Mouse (Mus musculus) kidney, embryonic 15.5 days (tissue): ENCODE results near the gene Nle1. TPM values are rescaled to one million over a fixed set of nuclear protein-coding genes. Genes with fewer than 3 reads are reported as not detected.

ENCODE experiments used
- ATAC-seq: fragments of 200-750 bp; cut with Nextera tagmentation; replicated peaks from 2 replicates; pipeline ENCODE4 v1.8.0; 2017; ENCODE audit warnings: moderate TSS enrichment; ENCODE audit not compliant: low FRiP score
- H3K27ac ChIP-seq: fragments of 300-500 bp; sonication (generic); 2 replicates; pipeline ENCODE4 v1.5.1; 2015; ENCODE audit warnings: mild to moderate bottlenecking, inconsistent platforms
- H3K27me3 ChIP-seq: fragments of 300-500 bp; sonication (generic); 2 replicates; pipeline ENCODE4 v1.6.1; 2015; ENCODE audit warnings: inconsistent platforms
- H3K36me3 ChIP-seq: fragments of 300-500 bp; sonication (generic); 2 replicates; pipeline ENCODE4 v1.6.1; 2015; ENCODE audit warnings: inconsistent platforms
- H3K4me1 ChIP-seq: fragments of 300-500 bp; sonication (generic); 2 replicates; pipeline ENCODE4 v1.6.1; 2015; ENCODE audit warnings: inconsistent platforms
- H3K4me2 ChIP-seq: fragments of 300-500 bp; sonication (generic); 2 replicates; pipeline ENCODE4 v1.6.1; 2015; ENCODE audit warnings: moderate library complexity, mild to moderate bottlenecking, inconsistent platforms
- H3K4me3 ChIP-seq: fragments of 300-500 bp; sonication (generic); replicated peaks from 2 replicates; pipeline ENCODE4 v1.5.1; 2015; ENCODE audit warnings: mild to moderate bottlenecking, inconsistent platforms
- H3K9ac ChIP-seq: fragments of 300-500 bp; sonication (generic); 2 replicates; pipeline ENCODE4 v1.6.1; 2015; ENCODE audit warnings: mild to moderate bottlenecking, inconsistent platforms
- H3K9me3 ChIP-seq: fragments of 300-500 bp; sonication (generic); replicated peaks from 2 replicates; pipeline ENCODE4 v1.6.1; 2016; ENCODE audit warnings: inconsistent platforms
- WGBS: fragments of 180-500 bp; shearing (Covaris S2); methylation state at CpG from one replicate; pipeline ENCODE4 v1.1.7; 2015; ENCODE audit warnings: mixed read lengths; 5-methylcytosine and 5-hydroxymethylcytosine counted together
- polyA plus RNA-seq: library from polyadenylated mRNA; unstranded; fragments of >200 nt; fragmentation: Nextera tagmentation; extraction: Ambion mirVana; gene quantifications from 2 replicates; pipeline ENCODE4 v1.2.1, GENCODE M21; 2015

The Nle1 gene
- polyA plus RNA-seq, 1 experiment from 2014 or later, result 40.0 TPM

- H3K36me3 ChIP-seq, result peaks cover 16% of the 10 kb centered on the region
- H3K4me1 ChIP-seq, result peaks cover 12% of the 10 kb centered on the region
- ATAC-seq, result no peak
- 89% methylated on average over 4 of the region's 4 CpGs for WGBS
- no peak within 1 kb of the TSS for H3K4me3 ChIP-seq
- H3K9ac ChIP-seq, result no peak within 1 kb of the TSS
- no peaks in the 10 kb centered on the region for H3K9me3 ChIP-seq
- H3K27me3 ChIP-seq, result peaks cover 41% of the 10 kb centered on the region
- H3K4me2 ChIP-seq, result no peak within 1 kb of the TSS
- no peak within 1 kb of the TSS for H3K27ac ChIP-seq
Observed at GRCm38 (mm10) chr11:82910250-82910649, 2.0 kb upstream of the Nle1 start, which contains the start of gene Unc45b. Gene Unc45b (plus strand): TSS chr11:82910550.

- no peak for ATAC-seq
- peak overlapping the region; percentile 79 for H3K4me3 ChIP-seq
- peak overlapping the region; percentile 89 for H3K4me2 ChIP-seq
- no peaks in the 10 kb centered on the region for H3K9me3 ChIP-seq
- H3K27me3 ChIP-seq, result peaks cover 28% of the 10 kb centered on the region
- H3K27ac ChIP-seq, result no peak overlapping the region
- WGBS, result 56% methylated on average over 10 of the region's 10 CpGs
- H3K4me1 ChIP-seq, result peaks cover 12% of the 10 kb centered on the region
- peaks cover 33% of the 10 kb centered on the region for H3K36me3 ChIP-seq
- peak overlapping the region; percentile 75; the same call in 1 of the 2 replicates for H3K9ac ChIP-seq
Observed at GRCm38 (mm10) chr11:82908608-82908989, 388 bp upstream of the Nle1 start.

- H3K27ac ChIP-seq, result no peak overlapping the region
- no peak for ATAC-seq
- no peak overlapping the region for H3K4me3 ChIP-seq
- peaks cover 12% of the 10 kb centered on the region for H3K4me1 ChIP-seq
- peaks cover 61% of the 10 kb centered on the region for H3K36me3 ChIP-seq
- no peak overlapping the region for H3K4me2 ChIP-seq
- no peaks in the 10 kb centered on the region for H3K9me3 ChIP-seq
- WGBS, result 95% methylated on average over 5 of the region's 5 CpGs
- no peak overlapping the region for H3K9ac ChIP-seq
- H3K27me3 ChIP-seq, result peaks cover 14% of the 10 kb centered on the region; the same call in 1 of the 2 replicates
Observed at GRCm38 (mm10) chr11:82905816-82906215, 2.4 kb downstream of the Nle1 start.

- peaks cover 69% of the 10 kb centered on the region for H3K36me3 ChIP-seq
- no peaks in the 10 kb centered on the region for H3K9me3 ChIP-seq
- no peak overlapping the region for H3K4me2 ChIP-seq
- no peak overlapping the region for H3K9ac ChIP-seq
- H3K27me3 ChIP-seq, result 0 out of 2 replicates have a peak, but pooled peaks cover 9% of the 10 kb centered on the region
- no peak overlapping the region for H3K4me3 ChIP-seq
- H3K4me1 ChIP-seq, result peaks cover 12% of the 10 kb centered on the region
- H3K27ac ChIP-seq, result no peak overlapping the region
- WGBS, result 63% methylated on average over 8 of the region's 8 CpGs
- no peak for ATAC-seq
Observed at GRCm38 (mm10) chr11:82904952-82905351, 3.3 kb downstream of the Nle1 start.

GRCm38 (mm10) chr11:82901606-82902310 is 6.5 kb downstream of the Nle1 start:
- H3K27ac ChIP-seq, result no peak overlapping the region
- no peaks in the 10 kb centered on the region for H3K27me3 ChIP-seq
- no peak overlapping the region for H3K9ac ChIP-seq
- H3K36me3 ChIP-seq, result peaks cover 77% of the 10 kb centered on the region
- no peak overlapping the region for H3K4me2 ChIP-seq
- no peaks in the 10 kb centered on the region for H3K4me1 ChIP-seq
- H3K9me3 ChIP-seq, result no peaks in the 10 kb centered on the region
- 96% methylated on average over 20 of the region's 20 CpGs for WGBS
- H3K4me3 ChIP-seq, result no peak overlapping the region
- no peak for ATAC-seq

GRCm38 (mm10) chr11:82899720-82900119 is 8.5 kb downstream of the Nle1 start:
- no peak overlapping the region for H3K4me3 ChIP-seq
- H3K4me2 ChIP-seq, result no peak overlapping the region
- 96% methylated on average over 5 of the region's 5 CpGs for WGBS
- no peak overlapping the region for H3K9ac ChIP-seq
- no peaks in the 10 kb centered on the region for H3K4me1 ChIP-seq
- ATAC-seq, result no peak
- no peaks in the 10 kb centered on the region for H3K27me3 ChIP-seq
- H3K36me3 ChIP-seq, result peaks cover 56% of the 10 kb centered on the region
- H3K27ac ChIP-seq, result no peak overlapping the region
- H3K9me3 ChIP-seq, result no peaks in the 10 kb centered on the region

- 78% methylated on average over 10 of the region's 10 CpGs for WGBS
- no peaks in the 10 kb centered on the region for H3K4me1 ChIP-seq
- H3K9ac ChIP-seq, result no peak overlapping the region
- H3K9me3 ChIP-seq, result no peaks in the 10 kb centered on the region
- H3K36me3 ChIP-seq, result peaks cover 34% of the 10 kb centered on the region
- no peak for ATAC-seq
- H3K4me3 ChIP-seq, result no peak overlapping the region
- H3K27ac ChIP-seq, result no peak overlapping the region
- H3K27me3 ChIP-seq, result peaks cover 2% of the 10 kb centered on the region; the same call in 1 of the 2 replicates
- H3K4me2 ChIP-seq, result no peak overlapping the region
Observed at GRCm38 (mm10) chr11:82897478-82897877, 10.7 kb downstream of the Nle1 start.

- no peak within 1 kb of the TSS for H3K4me3 ChIP-seq
- no peak within 1 kb of the TSS for H3K9ac ChIP-seq
- ATAC-seq, result no peak
- H3K27me3 ChIP-seq, result peaks cover 18% of the 10 kb centered on the region
- H3K9me3 ChIP-seq, result no peaks in the 10 kb centered on the region
- peaks cover 20% of the 10 kb centered on the region for H3K4me1 ChIP-seq
- no peaks in the 10 kb centered on the region for H3K36me3 ChIP-seq
- H3K27ac ChIP-seq, result no peak within 1 kb of the TSS
- 41% methylated on average over 7 of the region's 7 CpGs for WGBS
- H3K4me2 ChIP-seq, result no peak within 1 kb of the TSS
Observed at GRCm38 (mm10) chr11:82891936-82892335, 16.3 kb downstream of the Nle1 start, which contains the start of gene Fndc8. Gene Fndc8 (plus strand): TSS chr11:82892124.

- peak within 1 kb of the TSS; percentile 74 for H3K4me3 ChIP-seq
- H3K4me1 ChIP-seq, result peaks cover 20% of the 10 kb centered on the region
- H3K27ac ChIP-seq, result peak within 1 kb of the TSS; percentile 79
- H3K9ac ChIP-seq, result peak within 1 kb of the TSS; percentile 72
- H3K27me3 ChIP-seq, result peaks cover 18% of the 10 kb centered on the region
- peak within 1 kb of the TSS; percentile 84 for H3K4me2 ChIP-seq
- H3K9me3 ChIP-seq, result no peaks in the 10 kb centered on the region
- peak; percentile 92 for ATAC-seq
- H3K36me3 ChIP-seq, result no peaks in the 10 kb centered on the region
- WGBS, result under 1% methylated on average over 26 of the region's 26 CpGs
Observed at GRCm38 (mm10) chr11:82890342-82890762, 17.9 kb downstream of the Nle1 start, which contains the start of gene Rad51d. Gene Rad51d (minus strand): TSS chr11:82890614.

- Histone ChIP-seq H3K27ac (peak overlapping the region; percentile 79), H3K4me1 (peaks cover 20% of the 10 kb centered on the region), H3K27me3 (peaks cover 18% of the 10 kb centered on the region), H3K9me3 (no peaks in the 10 kb centered on the region), H3K4me3 (peak overlapping the region; percentile 74), H3K36me3 (no peaks in the 10 kb centered on the region), H3K9ac (peak overlapping the region; percentile 72), H3K4me2 (peak overlapping the region; percentile 84)
- 5% methylated on average over 31 of the region's 31 CpGs for WGBS
- peak; percentile 57 for ATAC-seq
Observed at GRCm38 (mm10) chr11:82889524-82890341, 18.5 kb downstream of the Nle1 start.

- Histone ChIP-seq H3K4me3 (no peak overlapping the region), H3K4me1 (peaks cover 20% of the 10 kb centered on the region), H3K9me3 (no peaks in the 10 kb centered on the region), H3K4me2 (peak overlapping the region; percentile 84), H3K27ac (no peak overlapping the region), H3K27me3 (peaks cover 18% of the 10 kb centered on the region), H3K36me3 (no peaks in the 10 kb centered on the region), H3K9ac (no peak overlapping the region)
- no peak for ATAC-seq
- 50% methylated on average over 10 of the region's 10 CpGs for WGBS
Observed at GRCm38 (mm10) chr11:82888491-82888946, 19.7 kb downstream of the Nle1 start.

- no peak overlapping the region for H3K9ac ChIP-seq
- no peaks in the 10 kb centered on the region for H3K9me3 ChIP-seq
- no peak for ATAC-seq
- WGBS, result 86% methylated on average over 3 of the region's 3 CpGs
- peaks cover 7% of the 10 kb centered on the region for H3K27me3 ChIP-seq
- peaks cover under 1% of the 10 kb centered on the region; the same call in 1 of the 2 replicates for H3K36me3 ChIP-seq
- H3K4me2 ChIP-seq, result no peak overlapping the region
- H3K4me1 ChIP-seq, result peaks cover 20% of the 10 kb centered on the region
- H3K4me3 ChIP-seq, result no peak overlapping the region
- H3K27ac ChIP-seq, result no peak overlapping the region
Observed at GRCm38 (mm10) chr11:82886559-82886958, 21.7 kb downstream of the Nle1 start.
